ENCODE assay signal across 8 mouse cellular contexts in the genomic region with DNA sequence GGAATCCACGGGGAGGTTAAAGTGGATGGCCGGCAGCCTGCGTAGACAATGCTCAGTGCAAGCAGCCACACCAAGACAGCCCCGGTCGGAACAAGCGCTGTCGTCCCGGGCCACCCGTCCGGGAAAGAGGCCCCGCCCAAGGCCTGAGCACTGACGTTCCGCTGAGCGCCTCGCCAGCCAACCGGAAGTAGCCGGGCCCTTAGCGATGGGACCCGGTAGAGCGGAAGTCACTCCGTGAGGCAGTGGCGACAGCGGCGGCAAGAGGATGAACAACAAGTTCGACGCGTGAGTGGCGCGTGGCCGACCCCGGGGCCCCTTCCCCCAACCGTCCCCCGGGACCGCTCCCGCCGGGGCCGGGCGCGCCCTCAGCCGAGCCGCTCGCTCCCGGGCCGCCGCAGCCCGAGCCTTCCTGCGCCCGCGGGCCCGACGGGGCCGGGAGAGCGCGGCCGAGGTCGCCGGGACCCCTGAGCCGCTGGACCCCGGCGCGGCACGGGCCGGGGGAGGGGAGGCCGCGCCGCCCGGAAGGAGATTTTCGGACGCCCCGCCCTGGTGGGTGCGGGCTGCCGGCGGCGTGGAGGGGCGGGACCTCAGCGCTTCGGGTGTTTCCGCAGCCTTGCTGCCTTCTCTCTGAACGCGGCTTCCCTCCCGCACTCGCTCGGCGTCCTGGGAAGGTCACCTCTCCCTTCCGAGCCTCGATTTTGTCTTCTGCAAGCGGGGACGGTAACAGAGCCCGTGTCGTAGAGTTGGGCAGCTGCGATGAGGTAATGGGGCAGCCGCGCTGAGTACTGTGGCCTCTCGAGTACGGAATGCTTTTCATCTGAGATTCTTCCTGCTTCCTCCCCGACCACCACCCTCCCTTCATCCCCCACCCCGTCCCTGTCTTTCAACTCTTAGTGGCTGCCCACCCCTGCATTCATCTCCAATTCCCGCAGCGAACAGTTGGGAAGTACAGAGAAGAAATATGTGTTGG. TPM values are rescaled to one million over a fixed set of nuclear protein-coding genes. Genes with fewer than 3 reads are reported as not detected.
DNase-seq lines count a peak whose midpoint lies in the region; ATAC-seq and TF ChIP-seq lines count a peak whose summit lies in the region.

A gene (plus strand): TSS at position 180 of the 970 bp plus-strand sequence.

- no peak for TF ChIP-seq CTCF in lung, adult 2 months (IDR thresholded peaks at IDR 0.05; ENCODE audit: insufficient read depth, low read length)

- ATAC-seq in forebrain, embryonic 15.5 days (replicated peaks), result peak; percentile 97
- ATAC-seq in neutrophil, adult 5-6 weeks (ENCODE audit: extremely low read depth, insufficient number of reproducible peaks, low FRiP score, poor library complexity, severe bottlenecking), result peak; percentile 95

- H3K36me3 ChIP-seq in ES-E14 (ENCODE audit: control insufficient read depth, insufficient read depth, low read length, poor library complexity, severe bottlenecking), result peaks cover 3% of the 10 kb centered on the region; the same call in 1 of the 2 replicates
- no peaks in the 10 kb centered on the region for H3K36me3 ChIP-seq in forebrain, embryonic 15.5 days

- peak within 1 kb of the TSS; percentile 65 for H3K4me2 ChIP-seq in forebrain, embryonic 15.5 days (replicated peaks)

- H3K4me1 ChIP-seq in ES-E14 (ENCODE audit: control insufficient read depth in 2 of 2, insufficient read depth in 2 of 2, low read length in 2 of 2, poor library complexity in 1 of 2), result peaks cover 7 to 9% of the 10 kb centered on the region in 2 experiments; a peak in 3 of 4 replicates
- H3K4me1 ChIP-seq in forebrain, embryonic 15.5 days, result peaks cover 45% of the 10 kb centered on the region
- peaks cover 10% of the 10 kb centered on the region; the same call in 1 of the 2 replicates for H3K4me1 ChIP-seq in lung, adult 2 months (ENCODE audit: control insufficient read depth, insufficient read depth, low read length)

- intact Hi-C loops in heart, postnatal 25 days (cut with DNase I), result no loop called here

- WGBS in forebrain, embryonic 15.5 days, result under 1% methylated on average over 98 of the region's 99 CpGs
- 1% methylated on average over 99 of the region's 99 CpGs for WGBS in lung, adult 2 months

- peak; percentile 87 for DNase-seq in ES-E14 (ENCODE audit: low read depth, low spot score)
- DNase-seq in cerebellum, adult 11-12 months, result peak; percentile 93
- peak; percentile 91 for DNase-seq in heart, postnatal 25 days (ENCODE audit: low spot score)
- peak; percentile 90 to 93 for DNase-seq in layer of hippocampus, adult 18-20 months (ENCODE audit: low spot score in 2 of 2)
- peak; percentile 89 for DNase-seq in lung, adult 2 months
- peak; percentile 89 to 90 for DNase-seq in thymus, adult 18-20 months

- no peaks in the 10 kb centered on the region for H3K9me3 ChIP-seq in ES-E14 (ENCODE audit: control insufficient read depth, insufficient read depth, low read depth, low read length)
- no peaks in the 10 kb centered on the region for H3K9me3 ChIP-seq in forebrain, embryonic 15.5 days

- peak within 1 kb of the TSS; percentile 91 to 98 for H3K4me3 ChIP-seq in ES-E14 (ENCODE audit: insufficient read depth in 1 of 2, low read depth in 1 of 2, low read length in 2 of 2, poor library complexity in 1 of 2, severe bottlenecking in 1 of 2)
- peak within 1 kb of the TSS; percentile 98 for H3K4me3 ChIP-seq in forebrain, embryonic 15.5 days
- peak within 1 kb of the TSS; percentile 100 for H3K4me3 ChIP-seq in lung, adult 2 months (replicated peaks; ENCODE audit: extremely low read depth, low read depth, low read length)

- no peaks in the 10 kb centered on the region for H3K27me3 ChIP-seq in forebrain, embryonic 15.5 days

- peak within 1 kb of the TSS; percentile 99 for H3K27ac ChIP-seq in ES-E14 (ENCODE audit: insufficient read depth, low read depth, low read length, poor library complexity, severe bottlenecking)
- peak within 1 kb of the TSS; percentile 97 for H3K27ac ChIP-seq in forebrain, embryonic 15.5 days (replicated peaks)

- peak; percentile 94 for TF ChIP-seq POLR2A in lung, adult 2 months (IDR thresholded peaks at IDR 0.05; ENCODE audit: borderline replicate concordance, extremely low read depth, low read depth, low read length)

- peak within 1 kb of the TSS; percentile 99 for H3K9ac ChIP-seq in ES-E14 (ENCODE audit: insufficient read depth, low read depth, low read length, poor library complexity, severe bottlenecking)
- H3K9ac ChIP-seq in forebrain, embryonic 15.5 days (replicated peaks), result peak within 1 kb of the TSS; percentile 93

- in situ Hi-C loops in ES-E14 (cut with MboI; ENCODE audit: low sequenced_read_pairs in 2 of 2, unreplicated experiment in 2 of 2), result no loop called here

TF ChIP-seq in ES-E14, 5 proteins besides CTCF, POLR2A, EP300 and RAD21:
- no peak for TF ChIP-seq ZC3H11A (IDR thresholded peaks at IDR 0.05; ENCODE audit: borderline replicate concordance, low read depth, low read length)
- no peak for TF ChIP-seq MAFK (IDR thresholded peaks at IDR 0.05; ENCODE audit: insufficient read depth, low read depth, low read length)
- TF ChIP-seq HCFC1 (IDR thresholded peaks at IDR 0.05; ENCODE audit: borderline replicate concordance, insufficient read depth, low read length), result peak; percentile 83
- no peak for TF ChIP-seq ZNF384 (IDR thresholded peaks at IDR 0.05; ENCODE audit: low read depth, low read length)
- no peak for TF ChIP-seq CHD2 (IDR thresholded peaks at IDR 0.05; ENCODE audit: low read depth, low read length)

RNA-seq across cellular contexts. Expression of the gene that starts here (rescaled TPM):
- 165 and 221 TPM in 2 replicates for total RNA-seq in ES-E14 (2012; rRNA removed)
- 93.5 and 98.5 TPM in 2 replicates for polyA plus RNA-seq in forebrain, embryonic 15.5 days (2015; fragmentation: Nextera tagmentation; extraction: Ambion mirVana)
- total RNA-seq in heart, postnatal 25 days (2021), result 10 to 100 TPM; 47.5 to 52.2 TPM
- 10 to 100 TPM; 56.9 to 59.4 TPM for total RNA-seq in layer of hippocampus, adult 18-20 months (2021)
- polyA plus RNA-seq in lung, adult 2 months (2012; rRNA removed), result 17.2 and 26.6 TPM in 2 replicates
- total RNA-seq in neutrophil, adult 5-6 weeks (2017), result 111 and 118 TPM in 2 replicates

Comparison
In these comparisons a context has a peak if more than half of its experiments do, and no peak if none do; other contexts are left out.
1. Peak in every context shown above with its lines: DNase-seq, ATAC-seq, H3K4me3 ChIP-seq and H3K27ac ChIP-seq.